Comparison of ENCODE assay signal across 20 mouse cellular contexts in the genomic region with DNA sequence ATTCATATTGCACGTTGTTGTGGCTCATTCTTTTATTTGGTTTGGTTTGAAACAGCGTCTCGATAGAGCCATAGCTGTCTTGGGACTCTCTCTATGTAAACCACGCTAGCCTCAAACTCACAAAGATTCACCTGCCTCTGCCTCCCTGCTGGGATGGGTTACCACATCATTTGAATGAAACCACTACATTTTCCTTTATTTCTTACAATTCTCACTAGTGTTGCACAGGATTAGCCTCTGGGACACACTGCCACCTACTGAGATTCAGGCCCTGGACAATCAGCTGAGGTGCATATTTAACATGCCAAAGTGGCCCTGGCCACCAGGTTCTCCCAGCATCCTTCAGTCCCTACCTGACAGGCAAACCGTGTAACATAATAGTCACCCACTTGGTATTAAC. TPM values are rescaled to one million over a fixed set of nuclear protein-coding genes. Genes with fewer than 3 reads are reported as not detected.
DNase-seq lines count a peak whose midpoint lies in the region; ATAC-seq and TF ChIP-seq lines count a peak whose summit lies in the region.
"Had no signal": no experiment of that assay in that cellular context is flagged by ENCODE, and none has a peak within 500 bp of the region (broad histone marks: within the 10 kb centered on the region; RNA-seq: fewer than 3 reads in every experiment).

No protein-coding gene starts in this region.

- no peaks in the 10 kb centered on the region for H3K9me3 ChIP-seq in liver, postnatal 0 days (ENCODE audit: low read length)
- H3K9me3 ChIP-seq: embryonic facial prominence, embryonic 12.5 days; forebrain, embryonic 15.5 days; heart, embryonic 10.5 days; hindbrain, embryonic 12.5 days had no signal

- peaks cover 35% of the 10 kb centered on the region for H3K27me3 ChIP-seq in liver, postnatal 0 days (ENCODE audit: insufficient read depth, low read length)
- peaks cover 1% of the 10 kb centered on the region for H3K27me3 ChIP-seq in splenic B cell, adult 2 months (ENCODE audit: control insufficient read depth, insufficient read depth, low read length, poor library complexity, severe bottlenecking)

- no peaks in the 10 kb centered on the region for H3K36me3 ChIP-seq in liver, postnatal 0 days (replicated peaks; ENCODE audit: insufficient read depth, low read length)
- no peaks in the 10 kb centered on the region for H3K36me3 ChIP-seq in splenic B cell, adult 2 months (ENCODE audit: control insufficient read depth, insufficient read depth, low read length, poor library complexity, severe bottlenecking)
- H3K36me3 ChIP-seq: embryonic facial prominence, embryonic 12.5 days; forebrain, embryonic 15.5 days; heart, embryonic 10.5 days; hindbrain, embryonic 12.5 days had no signal

- no peak overlapping the region for H3K9ac ChIP-seq in liver, postnatal 0 days (replicated peaks)
- H3K9ac ChIP-seq: embryonic facial prominence, embryonic 12.5 days; forebrain, embryonic 15.5 days; hindbrain, embryonic 12.5 days had no signal

- H3K27ac ChIP-seq in liver, postnatal 0 days (ENCODE audit: low read depth): no peak overlapping the region
- H3K27ac ChIP-seq: embryonic facial prominence, embryonic 12.5 days; forebrain, embryonic 15.5 days; heart, embryonic 10.5 days; hindbrain, embryonic 12.5 days had no signal

- H3K4me3 ChIP-seq in liver, postnatal 0 days (ENCODE audit: low read depth, low read length): no peak overlapping the region
- H3K4me3 ChIP-seq: embryonic facial prominence, embryonic 12.5 days; forebrain, embryonic 15.5 days; heart, embryonic 10.5 days; hindbrain, embryonic 12.5 days had no signal

- no peak for TF ChIP-seq EP300 in liver, postnatal 0 days (IDR thresholded peaks at IDR 0.05; ENCODE audit: low read depth)

- H3K4me1 ChIP-seq in liver, postnatal 0 days (ENCODE audit: insufficient read depth): peaks cover 14% of the 10 kb centered on the region
- H3K4me1 ChIP-seq: embryonic facial prominence, embryonic 12.5 days had no signal

- H3K4me2 ChIP-seq in liver, postnatal 0 days (ENCODE audit: low read depth, low read length): no peak overlapping the region
- H3K4me2 ChIP-seq: embryonic facial prominence, embryonic 12.5 days; forebrain, embryonic 15.5 days; hindbrain, embryonic 12.5 days had no signal

- WGBS in liver, postnatal 0 days (ENCODE audit: insufficient replicate concordance): 63% methylated on average over 5 of the region's 5 CpGs

- TF ChIP-seq CTCF in liver, postnatal 0 days (IDR thresholded peaks at IDR 0.05; ENCODE audit: low read depth): 0 out of 2 replicates have a peak, but pooled peaks have one; percentile 11

- no peak for ATAC-seq in liver, postnatal 0 days
- ATAC-seq: activated CD4-positive, CD25-positive, alpha-beta regulatory T cell, adult 4 months; forebrain, embryonic 15.5 days; Patski had no signal

- no peak for DNase-seq in liver, postnatal 0 days
- DNase-seq in liver: no peak
- DNase-seq in spleen, postnatal 36 days (ENCODE audit: low spot score in 2 of 2): peak; percentile 4 to 14
- no peak for DNase-seq in spleen, adult 18-20 months
- peak; percentile 38 for DNase-seq in splenic B cell, adult 2 months (ENCODE audit: low read depth, low spot score)
- DNase-seq in thymus, postnatal 14 days: no peak
- DNase-seq: adrenal gland, postnatal 14 days; cerebellum, adult 11-12 months; cerebellum, adult 9-10 months; cerebellum, postnatal 25 days; heart, adult 18-20 months; heart, postnatal 10 days; heart, postnatal 4 days had no signal

RNA-seq across cellular contexts. Expression of gene Cgas, which starts 3.6 kb away (rescaled TPM):
- polyA plus RNA-seq in liver, postnatal 0 days (2015; fragmentation: Nextera tagmentation; extraction: Ambion mirVana): 0.85 and 0.92 TPM in 2 replicates

RNA-seq across cellular contexts. Expression of gene Mto1, which starts 8.6 kb away (rescaled TPM):
- polyA plus RNA-seq in liver, postnatal 0 days (2015; fragmentation: Nextera tagmentation; extraction: Ambion mirVana): 10.9 and 11.5 TPM in 2 replicates

RNA-seq across cellular contexts. Expression of gene Gm17324, which starts 9.2 kb away (rescaled TPM):
- 0.70 and 0.75 TPM in 2 replicates for polyA plus RNA-seq in liver, postnatal 0 days (2015; fragmentation: Nextera tagmentation; extraction: Ambion mirVana)
- polyA plus RNA-seq: activated CD4-positive, CD25-positive, alpha-beta regulatory T cell, adult 4 months; C2C12; Patski had no signal

RNA-seq across cellular contexts. Expression of gene Ddx43, which starts 43.8 kb away (rescaled TPM):
- polyA plus RNA-seq in liver, postnatal 0 days (2015; fragmentation: Nextera tagmentation; extraction: Ambion mirVana): 0.05 TPM in 1 of 2 replicates, not detected in the other
- polyA plus RNA-seq: C2C12 had no signal

RNA-seq across cellular contexts. Expression of gene Eef1a1, which starts 49.5 kb away (rescaled TPM):
- 1,946 and 1,972 TPM in 2 replicates for polyA plus RNA-seq in liver, postnatal 0 days (2015; fragmentation: Nextera tagmentation; extraction: Ambion mirVana)

Comparison
In these comparisons a context has a peak if more than half of its experiments do, and no peak if none do; other contexts are left out.
1. DNase-seq: peak in spleen, postnatal 36 days (2 of 2) and splenic B cell, adult 2 months (single experiment); none in liver, postnatal 0 days (single experiment), liver (single experiment), spleen, adult 18-20 months (0 of 2) and thymus, postnatal 14 days (single experiment).